Mouse (Mus musculus): Measurements from ENCODE around the gene Kdm2a.

The Kdm2a gene

GRCm38 (mm10) chr19:4299574-4300270 is 98.4 kb downstream of the Kdm2a start:
- no peak for DNase-seq (ENCODE audit: low read depth, low spot score)

GRCm38 (mm10) chr19:4299126-4299525 is 99.0 kb downstream of the Kdm2a start:
- DNase-seq (ENCODE audit: low read depth, low spot score), result no peak

DNA sequence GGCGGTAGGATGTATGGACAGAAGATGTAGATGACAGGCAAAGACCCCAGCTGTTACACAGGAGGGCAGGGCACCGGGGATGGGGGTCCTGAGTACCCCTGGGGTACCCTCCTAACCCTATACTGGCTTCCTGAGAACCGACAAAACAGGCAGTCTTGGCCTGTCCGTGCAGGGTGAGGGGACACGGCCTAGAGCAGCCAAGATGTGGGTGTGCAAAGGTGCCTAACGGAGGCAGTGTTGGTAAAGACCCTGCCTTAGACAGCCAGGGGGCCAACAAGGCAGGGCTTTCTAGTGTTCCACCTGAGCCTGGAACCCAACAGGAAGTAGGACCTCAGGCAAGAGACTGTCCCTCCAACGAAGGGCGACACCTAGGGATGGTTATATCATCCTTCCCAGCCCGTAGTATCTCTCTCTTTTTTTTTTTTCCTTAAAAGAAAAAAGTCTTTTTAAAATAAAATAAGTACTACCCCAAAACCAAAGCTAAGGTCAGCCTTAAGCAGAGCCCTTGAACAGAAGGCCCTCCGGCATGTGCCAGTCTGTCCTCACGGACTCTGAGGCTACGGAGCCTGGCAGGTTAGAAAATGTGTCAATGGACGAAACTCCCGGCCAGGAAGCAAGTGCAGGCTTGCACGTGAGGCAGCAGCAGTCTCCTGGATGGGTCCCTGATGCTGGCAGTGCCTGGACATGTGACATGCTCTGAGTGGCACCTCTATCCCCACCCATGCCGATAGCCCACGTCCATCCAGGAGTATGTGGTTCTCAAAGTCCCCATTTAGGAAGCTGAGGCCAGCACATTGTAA is 99.6 kb downstream of the Kdm2a start:
- no peak for DNase-seq (ENCODE audit: low read depth, low spot score)

GRCm38 (mm10) chr19:4297851-4298250 is 100.2 kb downstream of the Kdm2a start:
- DNase-seq (ENCODE audit: low read depth, low spot score), result no peak

GRCm38 (mm10) chr19:4296611-4297010 is 101.5 kb downstream of the Kdm2a start:
- no peak for DNase-seq (ENCODE audit: low read depth, low spot score)

DNA sequence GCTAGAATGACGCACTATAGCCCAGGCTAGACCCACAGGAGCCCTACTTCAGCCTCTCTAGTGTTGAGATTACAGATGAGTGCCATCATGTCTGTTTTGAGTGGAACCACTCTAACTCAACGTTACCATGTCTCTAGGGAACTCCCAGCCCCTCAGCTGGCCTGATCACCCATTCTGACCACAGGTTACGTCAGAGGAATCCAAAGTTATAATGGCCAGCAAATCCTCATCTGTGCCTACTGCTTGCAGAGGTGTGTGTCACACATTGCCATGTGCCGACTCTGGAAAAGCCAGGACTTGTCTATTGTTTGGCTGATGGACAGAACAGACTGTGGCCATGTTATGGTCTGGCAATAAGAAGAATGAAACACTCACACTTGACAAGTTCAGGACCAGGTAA is 102.7 kb downstream of the Kdm2a start:
- DNase-seq (ENCODE audit: low read depth, low spot score), result no peak

- no peak for DNase-seq (ENCODE audit: low read depth, low spot score)
Measured at GRCm38 (mm10) chr19:4294381-4295097, 103.5 kb downstream of the Kdm2a start.

DNA sequence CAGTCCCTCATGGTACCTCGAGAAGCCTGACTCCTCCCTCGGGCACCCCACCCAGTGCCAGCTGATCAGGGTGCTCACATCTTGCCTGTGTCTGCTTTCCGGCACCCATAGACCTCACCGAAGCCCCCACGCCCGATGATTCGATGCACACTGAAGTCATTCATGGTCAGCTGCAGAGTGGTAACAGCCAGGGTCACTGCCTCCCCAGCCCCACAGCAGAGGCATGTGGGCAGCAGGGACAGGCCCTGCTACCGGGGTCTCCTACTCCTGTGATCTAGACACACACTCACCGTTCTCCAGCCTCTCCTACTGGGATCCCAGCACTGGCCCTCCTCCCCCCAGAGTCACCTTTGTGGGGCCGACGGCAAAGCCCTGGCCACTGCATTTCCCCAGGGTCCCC is 106.9 kb downstream of the Kdm2a start:
- DNase-seq (ENCODE audit: low read depth, low spot score), result no peak

GRCm38 (mm10) chr19:4290749-4291148 is 107.3 kb downstream of the Kdm2a start:
- no peak for DNase-seq (ENCODE audit: low read depth, low spot score)

DNA sequence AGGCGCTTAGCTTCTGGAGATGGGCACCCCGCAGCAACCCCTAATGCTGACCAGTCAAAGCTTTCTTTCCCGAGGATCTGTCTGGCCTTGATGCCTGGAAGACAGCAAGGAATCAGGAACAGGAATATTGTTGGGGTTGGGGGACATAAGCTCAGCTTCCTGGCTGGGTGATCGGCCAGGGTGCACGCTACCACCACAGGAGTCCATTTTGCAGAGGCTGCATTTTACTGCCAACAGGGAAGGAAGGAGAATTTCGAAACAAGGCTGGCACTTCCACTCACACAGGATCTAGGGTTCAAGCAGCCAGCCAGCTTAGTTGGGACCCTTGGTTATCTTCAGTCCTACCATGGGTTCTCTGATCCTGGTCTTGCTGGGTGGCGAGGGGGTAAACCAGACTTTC is 114.4 kb downstream of the Kdm2a start:
- no peak for DNase-seq (ENCODE audit: low read depth, low spot score)

- peak; percentile 61 for DNase-seq (ENCODE audit: low read depth, low spot score)
Measured at GRCm38 (mm10) chr19:4282898-4283553, 115.1 kb downstream of the Kdm2a start, which contains the start of gene Ankrd13d. Ankrd13d (minus strand) TSS chr19:4283137.

DNA sequence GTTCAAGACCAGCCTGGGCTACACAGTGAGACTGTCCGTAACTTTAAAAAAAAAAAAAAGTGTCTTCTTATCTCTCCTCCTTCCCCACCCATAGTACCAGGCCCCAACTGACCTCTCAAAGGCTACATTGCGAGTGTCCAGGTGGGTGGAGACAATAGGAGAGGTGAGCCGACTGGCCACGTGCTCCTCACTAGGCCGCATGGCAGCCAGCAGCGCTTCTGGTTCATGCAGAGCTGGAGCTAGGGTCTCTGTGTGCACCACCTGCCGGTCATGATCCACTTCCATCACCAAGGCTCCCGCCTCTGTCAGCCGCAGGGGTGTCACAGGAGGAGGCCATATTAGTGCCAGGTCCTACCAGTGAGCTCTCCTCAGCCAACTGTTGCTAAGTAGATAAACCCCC is 117.7 kb downstream of the Kdm2a start:
- no peak for DNase-seq (ENCODE audit: low read depth, low spot score)

GRCm38 (mm10) chr19:4279487-4279886 is 118.6 kb downstream of the Kdm2a start:
- no peak for DNase-seq (ENCODE audit: low read depth, low spot score)

DNA sequence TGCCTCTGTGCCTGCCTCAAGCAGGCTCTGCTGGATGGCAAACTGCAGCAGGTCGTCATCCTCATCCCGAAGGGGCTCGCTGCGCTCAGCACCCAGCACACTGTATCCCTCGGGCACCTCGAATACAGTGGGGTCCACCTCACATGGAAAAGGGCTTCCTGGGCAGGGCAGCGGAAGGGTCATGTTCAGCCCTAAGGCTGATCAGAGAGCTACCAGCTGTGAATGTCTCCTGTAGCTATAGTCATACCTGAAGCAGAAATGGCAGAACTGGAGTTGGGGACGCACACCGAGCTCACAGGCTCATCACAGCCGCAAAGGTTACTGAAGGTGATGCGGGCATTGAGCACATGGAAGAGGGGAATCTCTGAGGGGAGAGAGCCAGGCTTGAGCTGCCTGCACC is 127.1 kb downstream of the Kdm2a start:
- DNase-seq (ENCODE audit: low read depth, low spot score), result no peak

DNA sequence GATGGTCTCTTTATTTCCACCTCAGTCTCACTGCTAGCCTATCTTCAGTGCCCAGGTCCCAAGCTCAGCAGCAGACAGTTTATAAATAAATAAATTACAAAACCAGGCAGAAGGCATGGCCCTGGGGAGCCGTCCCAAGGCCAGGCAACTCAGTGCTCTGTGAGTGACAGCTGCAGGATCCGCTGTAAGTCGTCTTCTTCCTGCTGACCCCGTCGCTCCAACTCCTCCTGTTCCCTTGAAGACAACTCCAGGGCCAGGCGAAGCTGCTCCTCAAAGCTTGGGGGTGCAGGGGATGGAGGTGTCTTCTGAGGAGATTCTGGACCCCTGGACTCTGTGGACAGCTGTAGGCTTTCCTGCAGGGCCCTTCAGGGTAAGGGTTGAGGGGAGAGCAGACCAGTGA is 127.9 kb downstream of the Kdm2a start:
- DNase-seq (ENCODE audit: low read depth, low spot score), result no peak

DNA sequence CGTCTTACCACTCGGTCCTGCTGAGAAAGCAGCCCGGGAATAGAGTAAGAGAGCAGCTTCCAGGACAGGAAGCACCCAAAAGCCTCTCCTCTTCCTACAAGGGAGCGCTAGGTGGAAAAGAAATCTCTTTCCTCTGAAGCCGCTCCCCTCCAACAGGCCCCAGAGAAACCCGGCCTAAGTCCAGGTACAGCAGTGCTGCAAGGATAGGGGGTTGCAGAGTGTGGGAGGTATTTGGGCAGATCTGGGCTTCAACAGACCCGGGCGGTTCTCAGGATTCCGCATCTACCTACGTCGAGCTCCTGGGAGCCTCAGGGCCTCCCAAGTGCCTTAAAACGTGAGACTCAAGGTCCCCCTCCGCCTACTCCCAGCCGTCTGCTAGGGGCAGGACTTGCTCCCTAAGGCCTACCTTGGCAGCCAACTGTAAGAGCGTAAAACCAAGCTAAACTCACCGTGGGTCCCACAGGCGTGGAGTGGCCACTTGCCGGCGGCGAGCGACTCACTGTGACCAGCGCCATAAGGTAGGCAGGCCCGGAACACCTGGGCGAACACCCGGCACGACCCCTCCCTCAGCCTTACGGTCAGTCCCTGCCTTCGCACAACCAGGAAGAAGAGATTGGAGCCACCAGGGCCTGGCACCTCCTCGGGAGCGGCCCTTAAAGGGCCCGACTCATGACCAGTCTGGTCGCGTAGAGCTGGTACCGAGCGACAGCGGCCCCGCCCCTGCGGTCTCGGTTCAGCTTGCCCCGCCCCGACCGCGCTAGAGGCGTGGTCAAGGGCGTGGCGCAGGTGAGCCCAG is 129.3 kb downstream of the Kdm2a start, which contains the start of gene Ssh3:
Gene Ssh3, minus strand, starts transcription at position 615 of the 796 bp plus-strand sequence.
- DNase-seq (ENCODE audit: low read depth, low spot score), result peak; percentile 23

- DNase-seq (ENCODE audit: low read depth, low spot score), result no peak
Measured at GRCm38 (mm10) chr19:4265956-4266355, 132.1 kb downstream of the Kdm2a start.

Data from retina, postnatal 7 days (tissue).